Comparison of ENCODE assay signal across 7 mouse cellular contexts in genomic region chr11:90782975-90783374, GRCm38 (mm10).
DNase-seq lines count a peak whose midpoint lies in the region; ATAC-seq and TF ChIP-seq lines count a peak whose summit lies in the region.

No protein-coding gene starts in this region.

- 41% methylated on average over 6 of the region's 6 CpGs for WGBS in lung, postnatal 0 days
- WGBS in lung, adult 2 months, result 40% methylated on average over 6 of the region's 6 CpGs
- WGBS in forebrain, postnatal 0 days, result 48% methylated on average over 6 of the region's 6 CpGs

- TF ChIP-seq CTCF in lung, postnatal 0 days (IDR thresholded peaks at IDR 0.05), result peak; percentile 49
- no peak for TF ChIP-seq CTCF in lung, adult 2 months (IDR thresholded peaks at IDR 0.05; ENCODE audit: insufficient read depth, low read length)
- peak; percentile 56 for TF ChIP-seq CTCF in forebrain, postnatal 0 days (IDR thresholded peaks at IDR 0.05; ENCODE audit: low read depth)

- H3K27ac ChIP-seq in lung, postnatal 0 days (ENCODE audit: low read length), result no peak overlapping the region
- no peak overlapping the region for H3K27ac ChIP-seq in forebrain, postnatal 0 days (ENCODE audit: low read depth, low read length)

- DNase-seq in lung, postnatal 0 days (ENCODE audit: low spot score), result peak; percentile 19
- no peak for DNase-seq in lung, adult 2 months
- DNase-seq in c-Kit-positive CD71-positive TER-119-negative erythroid progenitor cells, embryonic 14.5 days (ENCODE audit: low read depth), result peak; percentile 4
- DNase-seq in forebrain, postnatal 0 days, result peak; percentile 61
- peak; percentile 7 for DNase-seq in left cerebral cortex, adult 11 months (ENCODE audit: low spot score)
- DNase-seq in retina, postnatal 1 day, result peak; percentile 64
- no peak for DNase-seq in cerebellum, adult 9-11 months

- H3K9me3 ChIP-seq in lung, postnatal 0 days (ENCODE audit: low read length), result no peaks in the 10 kb centered on the region
- no peaks in the 10 kb centered on the region for H3K9me3 ChIP-seq in forebrain, postnatal 0 days (ENCODE audit: low read length)

- H3K36me3 ChIP-seq in lung, postnatal 0 days (ENCODE audit: insufficient read depth, low read length), result no peaks in the 10 kb centered on the region
- no peaks in the 10 kb centered on the region for H3K36me3 ChIP-seq in forebrain, postnatal 0 days (ENCODE audit: insufficient read depth)

- TF ChIP-seq POLR2A in lung, adult 2 months (IDR thresholded peaks at IDR 0.05; ENCODE audit: borderline replicate concordance, extremely low read depth, low read depth, low read length), result no peak

- no peaks in the 10 kb centered on the region for H3K27me3 ChIP-seq in lung, postnatal 0 days (replicated peaks; ENCODE audit: insufficient read depth, low read length)
- H3K27me3 ChIP-seq in forebrain, postnatal 0 days (ENCODE audit: insufficient read depth, low read length), result no peaks in the 10 kb centered on the region

- no peak overlapping the region for H3K4me3 ChIP-seq in lung, postnatal 0 days (ENCODE audit: low read depth, low read length)
- no peak overlapping the region for H3K4me3 ChIP-seq in lung, adult 2 months (replicated peaks; ENCODE audit: extremely low read depth, low read depth, low read length)
- no peak overlapping the region for H3K4me3 ChIP-seq in forebrain, postnatal 0 days (ENCODE audit: low read depth, low read length)

- H3K9ac ChIP-seq in lung, postnatal 0 days (replicated peaks; ENCODE audit: low read depth), result no peak overlapping the region
- H3K9ac ChIP-seq in forebrain, postnatal 0 days, result no peak overlapping the region

- H3K4me2 ChIP-seq in lung, postnatal 0 days (replicated peaks; ENCODE audit: low read depth, low read length), result no peak overlapping the region
- no peak overlapping the region for H3K4me2 ChIP-seq in forebrain, postnatal 0 days (ENCODE audit: low read depth)

- no peaks in the 10 kb centered on the region for H3K4me1 ChIP-seq in lung, postnatal 0 days (ENCODE audit: insufficient read depth, low read depth, low read length)
- H3K4me1 ChIP-seq in lung, adult 2 months (ENCODE audit: control insufficient read depth, insufficient read depth, low read length), result no peaks in the 10 kb centered on the region
- H3K4me1 ChIP-seq in forebrain, postnatal 0 days (ENCODE audit: insufficient read depth), result no peaks in the 10 kb centered on the region

- ATAC-seq in lung, postnatal 0 days, result no peak
- ATAC-seq in forebrain, postnatal 0 days, result no peak

- TF ChIP-seq EP300 in lung, postnatal 0 days (IDR thresholded peaks at IDR 0.05), result no peak

Comparison
In these comparisons a context has a peak if more than half of its experiments do, and no peak if none do; other contexts are left out.
1. DNase-seq: peak in lung, postnatal 0 days (single experiment), c-Kit-positive CD71-positive TER-119-negative erythroid progenitor cells, embryonic 14.5 days (single experiment), forebrain, postnatal 0 days (single experiment), left cerebral cortex, adult 11 months (single experiment) and retina, postnatal 1 day (single experiment); none in lung, adult 2 months (single experiment) and cerebellum, adult 9-11 months (single experiment).